Mouse (Mus musculus) gastrocnemius, postnatal 14 days (tissue): ENCODE measurements around the gene Mcur1. TPM values are rescaled to one million over a fixed set of nuclear protein-coding genes. Genes with fewer than 3 reads are reported as not detected.

Experiments used
- DNase-seq: peaks from one replicate; pipeline ENCODE4 v3.0.0; 2021; ENCODE audit warnings: mixed read lengths
- intact Hi-C: fragments of 180-260 bp; cut with DNase I; formaldehyde crosslinking; loops from one replicate; pipeline ENCODE4 v1.15.1; 2025; ENCODE audit warnings: low total_unique reads
- long read RNA-seq, 2 experiments: library from polyadenylated mRNA; stranded (forward); transcript quantifications; one replicate each; pipeline ENCODE4 v2.0.0; 2021
- total RNA-seq, 2 experiments: library from RNA; stranded (reverse); gene quantifications; 2 replicates each; pipeline ENCODE4 v1.2.3; 2021

Gene Mcur1
- 10 to 100 TPM; 21.1 to 21.8 TPM for total RNA-seq
- long read RNA-seq, experiment 1, full-length matches to known transcripts: 56 of 63 reads
- long read RNA-seq, experiment 1, partial matches to known transcripts: 1 of 63 reads
- long read RNA-seq, experiment 1, other reads (novel, unspliced or antisense): 6 of 63 reads
- long read RNA-seq, experiment 2, full-length matches to known transcripts: 61 of 70 reads
- long read RNA-seq, experiment 2, partial matches to known transcripts: 0 of 70 reads
- long read RNA-seq, experiment 2, other reads (novel, unspliced or antisense): 9 of 70 reads

DNA sequence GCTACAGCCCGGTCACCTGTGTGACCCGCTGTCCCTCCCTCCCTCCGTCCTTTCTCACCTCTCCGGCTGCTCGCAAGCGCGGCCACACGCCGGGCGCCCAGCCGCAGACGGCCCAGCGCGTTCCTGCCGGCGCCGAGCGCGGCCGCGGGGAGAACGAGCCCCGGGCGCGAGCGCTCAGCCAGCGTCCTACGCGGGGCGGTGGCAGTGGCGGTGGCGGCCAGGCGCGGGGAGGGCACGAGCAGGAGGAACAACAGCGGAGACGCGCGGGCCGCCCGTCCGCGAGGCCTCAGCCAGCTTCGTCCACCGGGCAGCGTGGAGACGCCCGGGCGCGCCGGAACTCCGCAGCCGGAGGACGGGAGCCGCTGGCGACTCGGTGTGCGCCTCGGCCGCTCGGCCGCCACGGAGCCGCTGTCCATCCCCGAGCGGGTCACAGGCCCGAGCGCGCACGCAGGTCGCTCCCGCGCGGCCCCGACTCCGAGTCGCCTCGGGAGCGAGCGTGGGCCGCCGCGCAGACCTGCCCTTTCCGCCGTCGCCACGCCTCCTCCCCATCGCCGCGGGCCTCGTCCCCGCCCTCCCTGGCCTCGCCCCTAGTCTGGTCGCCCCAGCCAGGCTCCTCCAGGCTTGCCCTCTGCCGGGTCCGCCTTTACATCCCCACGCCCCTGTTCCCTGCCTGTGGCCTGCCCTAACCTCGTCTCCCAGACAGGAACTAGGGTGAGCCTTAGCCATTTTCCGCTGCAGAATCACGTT lies at the start of gene Mcur1:
TSS of gene Mcur1 (minus strand) at position 481 of the 747 bp plus-strand sequence.
- intact Hi-C loops: no loop called here
- peak; percentile 99 for DNase-seq

DNA sequence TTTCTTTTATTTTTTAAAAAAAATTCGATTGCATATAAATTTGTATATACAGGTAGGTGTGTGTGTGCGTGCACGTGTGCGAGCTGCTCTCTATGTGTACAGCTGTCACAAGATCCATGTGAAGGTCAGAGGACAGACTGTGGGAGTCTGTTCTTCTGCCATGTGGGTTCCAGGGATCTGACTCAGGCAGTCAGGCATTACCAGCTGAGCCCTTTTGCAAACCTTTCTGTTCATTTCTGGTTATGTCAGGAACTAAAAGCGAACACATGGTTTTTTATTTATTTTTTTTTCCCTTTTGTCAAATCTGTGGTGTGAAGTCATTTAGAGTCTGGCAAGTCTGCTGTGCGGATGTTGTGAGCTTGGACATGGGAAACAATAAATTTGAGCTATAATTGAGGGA lies 48.9 kb upstream of the Mcur1 start:
- intact Hi-C loops: no loop called here
- no peak for DNase-seq

DNA sequence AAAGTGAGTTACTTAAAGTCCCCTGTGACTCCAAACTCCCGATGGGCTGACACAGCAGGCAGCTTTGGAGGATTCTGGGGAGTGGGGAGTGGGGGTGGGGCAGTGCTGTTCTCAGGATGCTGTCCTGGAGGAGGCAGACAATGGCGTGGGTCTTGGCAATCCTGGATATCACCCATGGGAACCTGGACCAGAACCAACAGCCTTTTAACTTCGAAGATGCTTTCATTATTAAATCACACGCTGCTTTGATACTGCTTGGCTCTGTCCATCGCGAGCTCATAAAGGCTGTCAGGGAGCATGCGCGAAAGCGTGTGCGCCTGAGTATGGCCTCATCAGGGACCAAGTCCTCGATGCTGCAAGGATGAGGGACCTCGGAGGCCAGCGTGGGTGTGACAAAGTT lies 43.1 kb upstream of the Mcur1 start:
- no peak for DNase-seq
- intact Hi-C loops: no loop called here

DNA sequence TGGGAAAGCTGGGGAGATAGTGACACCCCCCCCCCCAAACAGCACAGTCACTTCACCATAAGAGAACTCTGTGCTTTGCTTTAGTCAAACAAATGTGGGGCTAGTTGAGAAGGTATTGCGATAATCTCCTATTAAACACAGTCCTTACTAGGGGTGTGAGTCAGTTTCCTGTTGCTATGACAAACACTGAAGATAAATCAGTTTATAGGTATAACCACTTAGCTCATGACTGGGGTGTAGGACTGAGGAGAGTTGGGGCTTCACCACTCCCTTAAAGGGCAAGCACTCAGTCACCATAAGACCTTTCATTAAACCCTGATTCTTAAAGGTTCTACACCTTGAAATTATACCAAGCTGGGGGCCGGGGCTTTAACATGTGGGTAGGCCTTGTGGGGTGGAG lies 42.4 kb upstream of the Mcur1 start:
- no peak for DNase-seq
- intact Hi-C loops: no loop called here

DNA sequence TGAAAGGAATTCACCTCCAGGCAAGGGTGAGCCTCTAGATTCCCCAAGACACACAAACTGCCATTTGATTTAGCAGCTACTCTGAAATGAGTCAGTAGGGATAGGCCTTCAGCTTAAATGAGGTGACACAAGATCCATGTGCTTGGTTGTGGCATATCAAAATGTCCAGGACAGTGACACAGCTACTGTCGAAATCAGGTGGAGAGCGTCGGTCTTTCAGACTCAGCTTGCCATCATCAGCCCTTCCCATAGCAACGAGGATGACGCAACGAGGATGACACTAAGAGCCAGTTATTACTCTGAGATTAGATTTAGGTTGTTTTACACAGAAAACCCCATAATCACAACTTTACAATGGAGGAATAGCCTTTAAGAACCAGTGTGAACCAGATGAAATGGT lies 41.0 kb upstream of the Mcur1 start:
- no peak for DNase-seq
- intact Hi-C loops: no loop called here

DNA sequence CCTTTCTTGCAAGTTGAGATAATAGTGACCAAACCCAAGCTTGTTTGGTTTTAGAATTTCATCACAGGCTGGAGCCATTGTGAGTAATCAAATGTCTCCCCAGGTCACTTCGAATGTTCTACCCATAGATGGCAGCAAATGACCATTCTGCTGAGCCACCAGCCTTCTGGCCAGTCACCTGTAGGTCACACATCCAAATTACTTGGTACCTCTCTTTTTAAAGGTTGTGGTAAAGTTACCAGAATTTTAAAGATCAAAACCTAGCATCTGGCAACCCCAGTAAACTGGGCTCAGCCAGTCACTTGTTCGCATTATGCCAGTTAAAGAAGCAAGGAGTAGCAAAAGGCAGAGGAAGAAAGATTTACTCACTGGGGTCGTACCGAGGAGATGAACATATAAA lies 35.9 kb upstream of the Mcur1 start:
- peak; percentile 28 for DNase-seq
- intact Hi-C loops: no loop called here

DNA sequence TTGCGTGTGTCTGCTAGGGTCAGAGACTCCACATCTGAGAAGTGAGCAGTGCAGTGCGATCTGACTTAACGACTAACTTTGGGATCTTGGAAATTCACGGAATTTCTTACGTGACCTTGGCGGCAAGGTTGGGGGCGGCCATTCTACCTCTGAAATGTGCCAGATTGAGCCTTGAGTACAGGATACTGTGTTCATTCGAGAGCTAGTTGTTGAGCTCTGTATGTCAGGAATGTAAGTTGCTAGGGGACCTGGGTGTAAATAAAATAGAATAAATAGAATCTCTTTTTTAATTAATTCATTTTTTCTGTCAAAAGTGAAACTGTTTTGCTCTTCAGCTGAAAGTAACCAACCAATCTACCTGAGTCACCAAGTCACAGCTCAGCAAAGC lies 32.7 kb upstream of the Mcur1 start:
- no peak for DNase-seq
- intact Hi-C loops: no loop called here

DNA sequence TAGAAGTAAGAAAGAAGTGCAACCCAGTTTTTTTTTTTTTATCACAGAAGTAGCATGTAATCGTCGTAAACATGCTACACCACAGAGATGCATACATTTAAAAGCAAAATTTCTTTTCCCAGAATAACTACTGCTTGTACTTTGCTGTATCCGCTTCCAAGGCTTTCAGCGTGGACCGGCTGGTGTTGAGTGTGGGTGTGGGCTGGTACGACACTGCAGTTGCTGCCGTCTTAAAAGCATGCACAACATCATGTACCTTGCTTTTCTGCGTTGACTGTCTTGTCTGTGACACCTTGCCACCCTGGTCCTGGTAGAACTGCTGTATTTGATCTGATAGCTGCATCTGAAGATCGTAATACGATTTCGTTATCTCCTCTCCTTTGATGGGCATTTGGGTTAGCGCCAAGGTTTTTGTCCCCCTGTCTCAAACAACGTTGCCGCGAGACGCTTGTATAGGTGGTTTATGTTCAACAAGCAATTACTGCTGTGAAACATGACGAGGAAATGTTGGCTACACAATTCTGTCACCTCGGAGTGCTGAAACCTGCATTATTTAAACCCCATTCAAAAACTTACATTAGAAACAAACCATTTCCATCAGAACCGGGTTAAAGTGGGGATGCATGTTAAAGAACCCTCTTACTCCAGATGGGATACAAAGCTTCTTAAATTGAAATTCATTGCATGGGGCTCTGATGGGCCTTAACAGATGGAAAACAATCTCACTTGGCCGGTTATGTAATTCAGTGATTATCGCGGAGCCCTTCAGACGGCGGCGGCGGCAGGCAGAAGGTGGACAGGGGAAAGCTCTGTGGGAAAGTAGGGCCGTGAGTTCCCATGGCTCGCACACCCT lies 32.1 kb upstream of the Mcur1 start:
- DNase-seq: no peak

DNA sequence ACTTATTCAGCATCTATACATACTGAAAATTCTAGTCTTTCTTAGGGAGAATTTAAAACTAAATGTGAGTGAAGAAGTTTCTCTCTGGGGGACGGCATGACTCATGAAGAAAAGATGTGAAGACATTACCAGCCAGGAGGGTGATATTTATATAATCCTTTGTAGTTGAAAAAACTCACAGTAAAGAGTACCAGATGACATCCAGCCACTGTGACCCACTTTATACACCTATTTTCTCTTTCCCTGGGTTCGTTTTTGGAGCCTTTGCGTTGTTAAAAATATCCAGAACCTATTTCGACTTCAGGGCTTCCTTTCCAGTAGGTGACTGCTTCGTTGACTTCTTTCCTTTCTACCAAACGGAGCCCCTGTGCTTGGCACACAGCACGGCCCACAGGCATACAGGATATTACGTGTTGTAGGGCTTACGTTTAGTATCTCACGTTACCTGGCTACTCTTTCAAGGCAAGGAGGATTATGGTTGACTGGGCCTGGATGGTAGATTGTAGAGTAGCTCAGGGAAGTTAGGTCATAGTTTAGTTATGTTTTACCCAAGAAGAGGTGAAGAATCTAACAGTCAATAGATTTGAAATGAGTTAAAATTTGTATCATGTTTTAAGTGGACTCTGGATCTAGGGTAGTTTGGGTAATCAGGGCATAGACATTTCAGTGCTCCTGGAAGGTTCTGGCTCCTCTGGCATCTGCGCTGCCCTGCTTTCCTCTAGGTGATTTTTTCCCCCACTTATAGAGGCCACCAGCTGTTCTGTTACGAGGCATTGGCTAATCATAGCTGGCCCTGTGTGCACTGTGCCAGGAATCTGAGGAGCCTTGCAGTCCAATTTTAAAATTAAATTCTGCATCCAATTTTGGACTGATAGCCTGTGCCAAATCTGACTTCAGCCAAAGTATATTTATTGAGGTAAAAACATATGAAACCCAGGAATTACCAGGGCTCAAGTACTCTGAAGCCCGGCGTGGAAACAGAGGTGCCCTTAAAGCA lies 28.2 kb upstream of the Mcur1 start:
- DNase-seq: peak; percentile 30
- intact Hi-C loops: no loop called here

More for the DNA sequence above, 32.1 kb upstream of the Mcur1 start:
- intact Hi-C loops: no loop called here

DNA sequence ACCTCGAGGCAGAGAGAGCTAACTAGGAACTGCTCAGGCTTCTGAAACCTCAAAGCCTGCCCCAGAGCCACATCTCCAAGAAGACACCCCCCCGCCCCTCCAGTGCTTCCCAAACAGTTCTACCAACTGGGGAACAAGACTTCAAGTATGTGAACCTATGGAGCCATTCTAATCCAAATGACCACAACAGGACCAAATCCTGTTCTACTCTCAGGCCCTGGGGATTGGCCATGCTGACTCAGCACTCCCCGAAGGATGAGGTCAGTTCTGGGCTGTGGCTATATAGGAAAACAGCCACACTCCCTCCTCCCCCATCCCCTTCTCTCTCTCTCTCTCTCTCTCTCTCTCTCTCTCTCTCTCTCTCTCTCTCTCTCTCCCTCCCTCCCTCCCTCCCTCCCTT lies 27.0 kb upstream of the Mcur1 start:
- DNase-seq: no peak

DNA sequence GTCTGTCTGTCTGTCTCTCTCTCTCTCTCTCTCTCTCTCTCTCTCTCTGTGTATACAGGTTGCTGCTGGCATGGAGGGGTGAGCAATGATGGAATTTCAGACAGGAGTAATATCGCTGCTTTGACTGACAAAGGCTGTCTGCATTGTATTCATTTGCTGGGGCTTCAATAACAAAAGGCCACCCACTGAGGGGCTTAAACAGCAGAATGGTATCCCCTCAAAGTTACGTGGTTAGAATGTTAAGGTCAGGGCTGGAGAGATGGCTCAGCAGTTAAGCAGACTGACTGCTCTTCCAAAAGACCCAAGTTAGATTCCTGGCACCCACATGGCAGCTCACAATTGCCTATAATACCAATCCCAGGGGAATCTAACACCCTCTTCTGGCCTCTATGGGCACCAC lies 25.3 kb upstream of the Mcur1 start:
- DNase-seq: no peak
- intact Hi-C loops: no loop called here

More for the DNA sequence above, 27.0 kb upstream of the Mcur1 start:
- intact Hi-C loops: no loop called here

DNA sequence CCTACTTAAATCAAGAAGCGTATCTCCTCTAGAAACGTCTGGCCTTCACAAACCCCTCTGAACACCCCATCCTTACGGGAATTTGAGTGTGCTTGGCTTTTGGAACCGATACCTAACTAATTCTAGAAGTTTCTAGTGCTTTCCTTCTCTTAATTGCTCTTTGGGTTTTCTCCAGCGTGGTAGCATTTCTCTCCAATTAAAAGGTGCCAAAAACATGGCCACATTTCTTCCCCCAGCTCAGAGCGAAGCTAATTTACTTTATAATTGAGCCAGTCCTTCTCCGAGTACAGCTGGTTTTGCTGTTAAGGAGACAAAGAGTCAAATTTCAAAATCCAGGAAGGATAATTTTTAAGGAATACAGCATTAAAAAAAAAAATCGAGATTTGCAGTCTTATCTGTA lies 23.5 kb upstream of the Mcur1 start:
- intact Hi-C loops: no loop called here
- no peak for DNase-seq

DNA sequence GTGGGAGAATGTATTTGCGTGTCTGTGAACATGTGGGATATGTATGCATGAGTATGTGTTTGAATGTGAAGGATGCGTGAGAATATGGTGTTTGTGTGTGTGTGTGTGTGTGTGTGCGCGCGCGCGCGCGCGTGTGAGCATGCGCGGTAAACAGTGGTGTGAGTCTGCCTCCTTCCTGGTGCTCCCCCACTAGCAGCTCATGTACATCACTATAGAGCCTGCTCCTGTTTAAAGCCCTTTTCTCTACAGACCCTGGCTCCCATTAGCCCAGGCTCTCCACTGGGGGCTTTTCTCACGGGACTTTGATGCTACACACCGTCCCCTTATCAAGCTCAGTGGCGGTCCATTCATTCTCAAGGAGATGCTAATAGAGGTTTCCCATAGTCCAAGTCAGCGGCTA lies 23.0 kb upstream of the Mcur1 start:
- intact Hi-C loops: no loop called here
- DNase-seq: no peak

DNA sequence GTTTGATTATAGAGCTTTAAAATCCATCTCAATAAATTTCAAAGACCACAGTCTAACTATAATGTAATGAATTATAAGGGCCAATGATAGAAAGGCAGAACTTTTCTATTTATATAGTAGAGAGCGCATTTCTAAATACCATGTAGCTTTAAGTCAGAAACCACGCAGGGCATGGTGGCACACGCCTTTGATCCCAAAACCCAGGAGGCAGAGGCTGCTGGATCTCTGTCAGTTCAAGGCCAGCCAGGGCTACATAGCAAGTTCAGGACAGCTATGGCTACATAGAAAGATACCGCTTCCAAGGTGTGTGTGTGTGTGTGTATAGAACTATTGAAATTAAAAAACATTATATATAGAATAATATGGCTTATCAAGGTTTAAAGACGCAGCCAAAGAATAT lies 20.7 kb upstream of the Mcur1 start:
- DNase-seq: no peak
- intact Hi-C loops: no loop called here

DNA sequence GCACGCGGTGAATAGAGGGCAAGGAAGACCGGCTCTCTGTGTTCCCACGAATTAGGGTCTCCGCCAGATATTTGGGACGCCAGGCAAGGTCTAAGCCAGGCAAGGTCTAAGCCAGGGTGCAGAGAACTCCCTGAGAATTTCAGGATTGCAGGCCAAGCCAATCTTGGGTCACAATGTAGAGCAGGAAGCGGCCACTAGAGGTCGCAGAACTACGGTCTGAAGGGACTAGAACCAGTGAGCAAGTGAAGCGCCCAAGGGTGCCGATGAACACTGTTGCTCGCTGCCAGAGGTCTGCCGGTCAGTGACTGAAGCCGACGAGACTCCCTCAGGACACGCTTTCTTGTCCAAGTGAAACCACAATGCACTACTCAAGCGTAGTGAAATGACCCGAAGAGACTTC lies 19.7 kb upstream of the Mcur1 start:
- DNase-seq: peak; percentile 60
- intact Hi-C loops: loop anchor here (5.0 kb wide), 1 partner anchor 158 kb away; no protein-coding TSS in a partner anchor

DNA sequence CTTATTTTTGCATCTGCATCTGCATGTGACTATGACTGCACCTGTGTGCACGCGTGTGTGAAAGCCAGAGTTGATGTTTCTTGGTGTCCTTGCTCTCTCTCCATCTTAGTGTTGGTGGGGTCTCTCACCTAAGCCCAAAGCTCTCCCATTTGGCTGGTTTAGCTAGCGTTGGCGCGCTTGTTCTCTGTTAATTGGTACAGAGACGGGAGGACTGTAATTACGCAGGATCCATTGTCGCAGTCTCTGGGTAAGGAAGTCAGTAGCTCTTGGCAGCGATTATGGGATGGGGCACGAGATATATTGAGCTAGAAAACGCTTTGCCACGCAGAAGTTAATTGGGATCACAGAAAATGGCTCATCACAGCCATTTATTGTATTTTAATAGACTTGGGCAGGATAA lies 17.8 kb upstream of the Mcur1 start:
- DNase-seq: no peak
- intact Hi-C loops: loop anchor here (5.0 kb wide), 1 partner anchor 160 kb away; no protein-coding TSS in a partner anchor

DNA sequence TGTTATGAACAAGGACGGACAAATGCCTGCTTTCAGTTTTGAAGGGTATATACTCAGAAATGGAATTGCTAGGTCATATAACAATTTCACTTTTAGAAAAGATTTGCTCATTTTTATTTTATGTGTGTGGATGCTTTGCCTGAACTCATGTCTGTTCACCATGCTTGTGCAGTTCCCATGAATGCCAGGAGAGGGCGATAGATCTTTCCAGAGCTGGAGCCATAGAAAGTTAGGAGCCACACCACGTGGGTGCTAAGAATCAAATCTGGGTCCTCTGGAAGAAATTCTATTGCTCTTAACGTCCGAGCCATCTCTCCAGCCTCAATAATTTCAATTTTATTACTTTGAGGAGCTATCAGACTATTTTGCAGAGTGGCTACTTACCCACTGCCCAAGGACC lies 17.3 kb upstream of the Mcur1 start:
- no peak for DNase-seq

DNA sequence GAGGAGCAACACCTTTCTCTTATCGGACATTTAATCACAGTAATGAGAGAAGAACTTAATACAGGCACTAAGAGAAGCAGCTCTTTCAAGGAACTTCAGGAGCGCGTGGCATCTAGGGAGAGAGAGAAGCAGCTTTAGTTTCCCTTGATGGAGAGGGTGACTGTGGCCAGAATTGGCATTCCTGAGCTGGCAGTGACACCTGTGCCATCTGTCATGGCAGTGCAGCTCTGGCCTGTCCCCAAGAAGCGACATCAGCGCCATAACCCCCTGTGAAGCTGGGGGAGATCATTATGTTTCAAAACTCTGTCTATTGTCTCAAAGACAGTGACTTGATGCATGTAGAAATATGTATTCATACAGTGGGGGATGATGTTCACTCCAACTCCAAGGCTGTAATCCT lies 15.4 kb upstream of the Mcur1 start:
- intact Hi-C loops: loop anchor here (5.0 kb wide), 1 partner anchor 162 kb away; no protein-coding TSS in a partner anchor

More for the DNA sequence above, 17.3 kb upstream of the Mcur1 start:
- intact Hi-C loops: loop anchor here (5.0 kb wide), 1 partner anchor 160 kb away; no protein-coding TSS in a partner anchor

DNA sequence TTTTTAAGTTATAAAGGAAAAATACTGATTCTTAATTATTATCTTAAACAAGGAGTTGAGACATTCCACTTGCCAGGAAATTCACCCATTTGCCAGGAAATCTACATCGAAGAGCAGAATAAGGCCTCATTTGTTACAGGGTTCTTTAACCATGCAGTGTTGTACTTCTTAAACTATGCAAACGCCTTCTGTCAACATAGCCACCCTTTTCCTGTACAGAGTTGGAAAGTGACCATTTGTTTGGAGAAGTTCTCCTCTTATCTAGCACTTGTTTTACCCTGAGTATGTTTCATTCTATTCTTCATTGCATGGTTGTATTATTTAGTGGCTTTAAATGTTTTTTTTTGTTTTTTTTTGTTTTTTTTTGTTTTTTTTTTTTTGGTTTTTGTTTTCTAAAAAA lies 14.0 kb upstream of the Mcur1 start:
- no peak for DNase-seq
- intact Hi-C loops: no loop called here

More for the DNA sequence above, 15.4 kb upstream of the Mcur1 start:
- no peak for DNase-seq
